Mouse (Mus musculus): Measurements from ENCODE around the gene Fam166a. TPM values are rescaled to one million over a fixed set of nuclear protein-coding genes. Genes with fewer than 3 reads are reported as not detected.

Fam166a gene
- polyA plus RNA-seq, 1 experiment from 2014 or later, result 0.91 TPM

DNA sequence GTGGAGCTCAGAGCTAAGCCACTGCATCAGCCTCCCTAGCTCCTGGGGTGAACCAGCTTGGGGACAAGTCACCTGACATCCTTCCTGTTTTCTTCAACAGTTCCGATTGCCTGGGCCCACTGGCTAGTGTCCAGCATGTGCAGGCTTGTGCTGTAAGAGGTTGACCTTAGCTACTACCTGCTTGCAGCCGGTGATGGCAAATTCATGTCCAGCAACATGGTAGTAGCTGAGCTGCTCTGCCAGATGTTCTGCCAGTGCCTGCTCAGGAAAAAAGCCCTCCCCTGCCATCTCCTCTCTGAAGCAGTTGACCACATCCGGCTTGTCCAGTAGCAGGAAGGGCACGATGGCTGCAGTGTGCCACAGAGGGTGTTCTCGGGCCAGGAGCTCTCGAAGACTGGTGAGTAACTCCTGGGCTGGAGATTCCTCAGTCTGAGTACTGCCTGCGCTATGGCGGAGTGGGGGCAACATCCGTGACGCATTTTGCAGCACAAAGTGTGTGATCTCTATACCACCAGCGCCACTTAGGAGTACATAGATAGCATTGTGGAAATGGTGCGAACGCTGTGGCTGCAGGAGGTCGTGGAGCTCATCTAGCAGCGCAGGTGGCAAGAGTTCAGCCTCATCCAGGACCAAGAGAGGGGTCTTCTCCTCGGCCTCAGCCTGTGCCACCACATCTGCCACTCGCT is 23.9 kb upstream of the Fam166a start:
- Histone ChIP-seq H3K36me3 (ENCODE audit: control insufficient read depth, insufficient read depth, low read length) (peaks cover 11% of the 10 kb centered on the region), H3K4me3 (ENCODE audit: low read depth, low read length) (no peak overlapping the region), H3K9ac (replicated peaks; ENCODE audit: low read depth, low read length) (no peak overlapping the region), H3K4me1 (ENCODE audit: control insufficient read depth, insufficient read depth, low read length) (no peaks in the 10 kb centered on the region), H3K27ac (ENCODE audit: low read depth, low read length) (no peak overlapping the region), H3K4me2 (ENCODE audit: low read depth, low read length) (no peak overlapping the region), H3K27me3 (ENCODE audit: control insufficient read depth, insufficient read depth, low read length) (peaks cover 9% of the 10 kb centered on the region; the same call in 1 of the 2 replicates), H3K9me3 (ENCODE audit: control insufficient read depth, low read length) (no peaks in the 10 kb centered on the region)
- 87% methylated on average over 17 of the region's 17 CpGs for WGBS
- ATAC-seq (ENCODE audit: low read depth), result no peak

DNA sequence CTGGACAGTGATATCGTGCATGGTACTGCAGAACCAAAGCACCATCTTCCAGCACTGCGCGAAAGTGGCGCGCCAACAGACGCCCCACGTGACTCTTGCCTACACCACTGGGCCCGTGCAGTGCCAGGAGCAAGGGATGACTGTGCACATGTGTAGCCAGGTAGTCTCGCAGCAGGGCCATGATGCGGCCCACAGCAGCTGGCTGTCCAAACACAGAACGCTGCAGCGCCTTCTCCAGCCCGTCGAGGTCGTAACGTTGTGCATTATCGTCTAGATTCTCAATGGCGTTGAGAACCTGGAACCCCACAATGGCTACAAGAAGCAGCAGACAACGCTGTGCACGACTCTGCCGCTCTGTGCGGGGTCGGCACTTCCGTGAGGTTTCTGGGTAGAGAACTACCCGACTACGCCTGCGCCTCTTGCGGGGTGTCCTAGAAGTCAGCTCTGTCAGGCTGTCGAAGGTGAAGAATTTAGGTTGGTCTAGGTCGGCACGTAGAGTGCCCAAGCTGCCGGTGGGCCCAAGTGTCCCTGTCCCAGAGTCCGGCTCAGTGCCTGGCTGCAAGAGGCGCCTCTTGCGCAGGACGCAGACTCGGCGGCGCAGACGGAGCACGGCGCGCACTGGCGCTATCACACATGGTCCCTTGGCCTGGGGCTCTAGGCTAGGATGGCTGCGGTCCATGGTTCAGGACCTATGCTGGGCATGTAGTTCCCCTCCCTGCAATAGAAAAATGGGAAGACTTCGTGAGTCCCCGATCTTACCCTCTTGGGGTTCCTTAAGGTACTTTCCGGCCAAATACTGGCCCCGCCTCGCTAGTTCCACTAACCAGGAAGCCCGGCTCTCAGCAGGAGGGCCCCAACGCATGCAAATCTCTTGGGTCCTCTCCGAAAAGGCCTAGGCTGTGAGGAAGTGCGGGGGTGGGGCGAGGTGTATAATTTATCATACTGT is 23.1 kb upstream of the Fam166a start:
- WGBS, result 23% methylated on average over 55 of the region's 55 CpGs
- H3K4me1 ChIP-seq (ENCODE audit: control insufficient read depth, insufficient read depth, low read length), result no peaks in the 10 kb centered on the region
- 0 out of 2 replicates have a peak overlapping the region, but pooled peaks have one; percentile 16 for H3K4me2 ChIP-seq (ENCODE audit: low read depth, low read length)
- ATAC-seq (ENCODE audit: low read depth), result no peak
- no peak overlapping the region for H3K27ac ChIP-seq (ENCODE audit: low read depth, low read length)
- H3K9me3 ChIP-seq (ENCODE audit: control insufficient read depth, low read length), result no peaks in the 10 kb centered on the region
- H3K36me3 ChIP-seq (ENCODE audit: control insufficient read depth, insufficient read depth, low read length), result peaks cover 20% of the 10 kb centered on the region
- no peak overlapping the region for H3K9ac ChIP-seq (replicated peaks; ENCODE audit: low read depth, low read length)
- H3K4me3 ChIP-seq (ENCODE audit: low read depth, low read length), result no peak overlapping the region; the same call in 1 of the 2 replicates
- H3K27me3 ChIP-seq (ENCODE audit: control insufficient read depth, insufficient read depth, low read length), result peaks cover 9% of the 10 kb centered on the region; the same call in 1 of the 2 replicates

DNA sequence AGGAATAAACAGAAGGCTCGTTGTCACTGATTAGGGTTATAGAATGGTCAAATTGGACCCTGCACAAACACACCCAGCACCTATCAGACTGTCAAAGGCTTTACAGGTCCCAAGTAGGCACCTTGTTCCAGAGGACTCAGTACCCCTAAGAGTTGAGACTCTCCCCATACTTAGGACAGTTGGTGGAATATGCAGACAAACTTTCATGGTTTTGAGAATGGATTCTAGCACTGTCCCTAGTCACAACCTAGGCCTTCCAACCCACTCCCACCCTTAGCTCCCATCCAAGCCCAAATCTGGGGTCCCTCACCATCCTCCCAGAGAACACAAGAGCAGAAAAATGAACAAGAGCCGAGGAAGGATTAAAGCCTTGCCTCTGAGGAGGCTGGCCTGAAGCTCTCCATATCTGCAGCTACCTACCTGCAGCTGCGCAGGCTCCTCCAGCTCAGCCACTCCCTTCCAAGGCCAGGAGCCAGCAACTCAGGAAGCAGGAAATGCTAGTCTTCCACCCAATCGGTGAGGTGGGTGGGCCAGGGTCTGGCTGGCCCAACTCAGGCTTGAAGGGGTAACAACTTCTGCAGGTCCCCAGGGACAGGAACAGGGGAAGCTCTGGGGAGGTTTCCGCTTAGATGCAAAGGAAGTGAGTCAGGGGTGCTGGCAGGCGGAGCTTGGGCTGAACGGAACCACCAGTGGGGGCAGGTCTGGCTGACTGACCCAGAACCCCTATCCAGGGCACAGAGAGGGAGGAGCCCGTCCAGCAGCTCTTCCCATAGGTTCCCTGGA is 22.2 kb upstream of the Fam166a start, which contains the start of gene Tor4a:
Gene Tor4a (minus strand): TSS at position 715 of the 783 bp plus-strand sequence.
- H3K27ac ChIP-seq (ENCODE audit: low read depth, low read length), result no peak within 1 kb of the TSS
- no peaks in the 10 kb centered on the region for H3K4me1 ChIP-seq (ENCODE audit: control insufficient read depth, insufficient read depth, low read length)
- peaks cover 28% of the 10 kb centered on the region for H3K36me3 ChIP-seq (ENCODE audit: control insufficient read depth, insufficient read depth, low read length)
- H3K27me3 ChIP-seq (ENCODE audit: control insufficient read depth, insufficient read depth, low read length), result peaks cover 9% of the 10 kb centered on the region; the same call in 1 of the 2 replicates
- no peaks in the 10 kb centered on the region for H3K9me3 ChIP-seq (ENCODE audit: control insufficient read depth, low read length)
- WGBS, result 10% methylated on average over 8 of the region's 8 CpGs
- H3K9ac ChIP-seq (replicated peaks; ENCODE audit: low read depth, low read length), result no peak within 1 kb of the TSS
- H3K4me3 ChIP-seq (ENCODE audit: low read depth, low read length), result no peak within 1 kb of the TSS; the same call in 1 of the 2 replicates
- H3K4me2 ChIP-seq (ENCODE audit: low read depth, low read length), result 0 out of 2 replicates have a peak within 1 kb of the TSS, but pooled peaks have one; percentile 16
- ATAC-seq (ENCODE audit: low read depth), result no peak

DNA sequence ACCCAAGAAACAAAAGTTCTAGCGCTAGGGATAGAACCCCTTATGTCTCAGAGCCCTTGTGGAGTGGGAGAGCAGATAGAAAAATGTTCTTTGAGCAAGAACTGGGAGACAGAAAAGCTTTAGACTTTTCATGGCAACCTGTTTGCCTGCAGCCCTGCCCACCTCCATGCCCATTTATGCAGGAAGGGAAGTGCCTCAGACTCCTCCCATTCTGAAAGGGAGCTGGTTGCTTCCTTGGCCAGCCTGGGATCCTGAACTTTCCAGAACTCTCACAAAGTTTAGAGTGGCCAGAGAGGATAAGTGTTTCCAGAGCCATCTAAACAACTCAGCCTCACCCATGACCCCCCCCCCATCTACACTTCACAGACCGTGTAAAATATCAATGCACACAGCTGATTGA is 21.4 kb upstream of the Fam166a start:
- Histone ChIP-seq H3K4me3 (ENCODE audit: low read depth, low read length) (no peak overlapping the region), H3K9me3 (ENCODE audit: control insufficient read depth, low read length) (no peaks in the 10 kb centered on the region), H3K4me1 (ENCODE audit: control insufficient read depth, insufficient read depth, low read length) (no peaks in the 10 kb centered on the region), H3K4me2 (ENCODE audit: low read depth, low read length) (no peak overlapping the region), H3K27me3 (ENCODE audit: control insufficient read depth, insufficient read depth, low read length) (peaks cover 9% of the 10 kb centered on the region; the same call in 1 of the 2 replicates), H3K9ac (replicated peaks; ENCODE audit: low read depth, low read length) (no peak overlapping the region), H3K27ac (ENCODE audit: low read depth, low read length) (no peak overlapping the region), H3K36me3 (ENCODE audit: control insufficient read depth, insufficient read depth, low read length) (peaks cover 35% of the 10 kb centered on the region)
- ATAC-seq (ENCODE audit: low read depth), result no peak
- 37% methylated on average over 2 of the region's 2 CpGs for WGBS

DNA sequence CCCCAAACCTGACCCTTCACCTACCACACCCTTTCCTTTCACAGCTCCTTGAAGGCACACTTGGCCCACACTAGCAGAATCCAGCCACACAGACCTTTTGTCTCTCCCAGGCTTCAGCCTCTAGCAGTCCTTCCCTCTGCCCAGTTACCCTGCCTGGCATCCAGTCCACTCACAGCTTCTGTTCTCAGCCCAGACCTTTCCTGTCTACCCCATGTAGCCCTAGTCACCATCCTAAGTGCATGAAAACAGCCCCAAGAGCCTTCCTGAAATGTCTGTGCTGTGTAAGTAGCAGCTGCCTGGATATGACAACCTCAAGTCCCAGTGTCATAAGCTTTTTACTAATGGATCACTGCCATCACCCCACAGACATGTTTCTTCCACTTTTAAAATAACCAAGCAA is 20.6 kb upstream of the Fam166a start:
- ATAC-seq (ENCODE audit: low read depth), result no peak
- peaks cover 42% of the 10 kb centered on the region for H3K36me3 ChIP-seq (ENCODE audit: control insufficient read depth, insufficient read depth, low read length)
- no peak overlapping the region for H3K27ac ChIP-seq (ENCODE audit: low read depth, low read length)
- H3K4me2 ChIP-seq (ENCODE audit: low read depth, low read length), result no peak overlapping the region
- no peak overlapping the region for H3K9ac ChIP-seq (replicated peaks; ENCODE audit: low read depth, low read length)
- no peaks in the 10 kb centered on the region for H3K4me1 ChIP-seq (ENCODE audit: control insufficient read depth, insufficient read depth, low read length)
- H3K9me3 ChIP-seq (ENCODE audit: control insufficient read depth, low read length), result no peaks in the 10 kb centered on the region
- H3K4me3 ChIP-seq (ENCODE audit: low read depth, low read length), result no peak overlapping the region
- peaks cover 9% of the 10 kb centered on the region; the same call in 1 of the 2 replicates for H3K27me3 ChIP-seq (ENCODE audit: control insufficient read depth, insufficient read depth, low read length)

DNA sequence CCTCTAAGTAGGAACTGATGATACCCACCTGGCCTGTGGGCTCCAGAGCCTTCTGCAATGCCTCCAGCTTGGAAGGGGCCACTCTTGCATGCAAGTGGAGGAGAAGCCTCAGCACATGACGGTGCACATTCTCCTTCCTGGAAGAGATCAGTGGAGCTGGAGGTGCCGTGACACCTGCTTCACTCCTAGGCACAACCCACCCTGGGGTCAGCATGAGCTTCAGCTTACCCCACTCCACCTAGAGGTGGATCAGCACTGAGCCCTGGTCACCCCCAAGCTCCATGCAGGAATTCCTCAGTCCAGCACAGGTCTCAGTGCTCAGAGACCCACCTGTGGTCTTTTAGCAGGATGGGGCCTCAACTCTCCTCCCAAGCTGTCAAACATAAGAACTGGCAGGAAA is 17.9 kb upstream of the Fam166a start:
- WGBS, result 97% methylated on average over 2 of the region's 2 CpGs
- Histone ChIP-seq H3K4me1 (ENCODE audit: control insufficient read depth, insufficient read depth, low read length) (no peaks in the 10 kb centered on the region), H3K9me3 (ENCODE audit: control insufficient read depth, low read length) (no peaks in the 10 kb centered on the region), H3K4me3 (ENCODE audit: low read depth, low read length) (no peak overlapping the region), H3K36me3 (ENCODE audit: control insufficient read depth, insufficient read depth, low read length) (peaks cover 64% of the 10 kb centered on the region), H3K27me3 (ENCODE audit: control insufficient read depth, insufficient read depth, low read length) (0 out of 2 replicates have a peak, but pooled peaks cover 3% of the 10 kb centered on the region), H3K9ac (replicated peaks; ENCODE audit: low read depth, low read length) (no peak overlapping the region), H3K27ac (ENCODE audit: low read depth, low read length) (no peak overlapping the region), H3K4me2 (ENCODE audit: low read depth, low read length) (no peak overlapping the region)
- ATAC-seq (ENCODE audit: low read depth), result no peak

DNA sequence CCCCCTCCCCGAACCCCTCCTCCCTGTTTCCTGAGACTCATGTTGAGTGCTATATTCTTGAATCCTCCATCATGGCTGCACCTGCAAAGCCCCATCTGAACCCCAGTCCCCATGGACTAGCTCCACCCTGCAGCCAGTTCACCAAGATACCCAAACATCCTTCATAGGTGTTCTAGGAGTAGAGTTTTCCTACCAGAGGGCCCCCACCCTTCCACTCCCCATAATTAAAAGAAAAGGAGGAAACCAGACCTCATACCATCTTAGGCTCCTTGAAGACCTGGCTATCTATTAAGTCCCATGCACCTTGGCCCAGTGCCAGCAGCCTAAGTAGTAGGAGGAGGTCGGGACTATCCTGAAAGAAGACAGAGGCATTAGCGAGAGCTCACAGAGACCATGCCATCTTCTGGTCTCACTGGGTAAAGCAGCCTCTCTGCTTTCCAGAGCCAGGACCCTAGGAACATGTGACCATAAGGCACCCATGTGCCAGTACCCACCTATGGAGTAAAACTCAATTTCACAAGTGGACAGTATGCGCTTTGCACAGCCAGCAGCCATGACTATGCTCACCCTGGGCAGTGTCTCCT is 14.8 kb upstream of the Fam166a start:
- Histone ChIP-seq H3K9me3 (ENCODE audit: control insufficient read depth, low read length) (no peaks in the 10 kb centered on the region), H3K9ac (replicated peaks; ENCODE audit: low read depth, low read length) (no peak overlapping the region), H3K4me2 (ENCODE audit: low read depth, low read length) (no peak overlapping the region), H3K27me3 (ENCODE audit: control insufficient read depth, insufficient read depth, low read length) (no peaks in the 10 kb centered on the region), H3K27ac (ENCODE audit: low read depth, low read length) (no peak overlapping the region), H3K4me3 (ENCODE audit: low read depth, low read length) (no peak overlapping the region), H3K4me1 (ENCODE audit: control insufficient read depth, insufficient read depth, low read length) (peaks cover 4% of the 10 kb centered on the region; the same call in 1 of the 2 replicates), H3K36me3 (ENCODE audit: control insufficient read depth, insufficient read depth, low read length) (peaks cover 71% of the 10 kb centered on the region)
- ATAC-seq (ENCODE audit: low read depth), result peak; percentile 38; the same call in 1 of the 2 replicates
- 65% methylated on average over 4 of the region's 4 CpGs for WGBS

DNA sequence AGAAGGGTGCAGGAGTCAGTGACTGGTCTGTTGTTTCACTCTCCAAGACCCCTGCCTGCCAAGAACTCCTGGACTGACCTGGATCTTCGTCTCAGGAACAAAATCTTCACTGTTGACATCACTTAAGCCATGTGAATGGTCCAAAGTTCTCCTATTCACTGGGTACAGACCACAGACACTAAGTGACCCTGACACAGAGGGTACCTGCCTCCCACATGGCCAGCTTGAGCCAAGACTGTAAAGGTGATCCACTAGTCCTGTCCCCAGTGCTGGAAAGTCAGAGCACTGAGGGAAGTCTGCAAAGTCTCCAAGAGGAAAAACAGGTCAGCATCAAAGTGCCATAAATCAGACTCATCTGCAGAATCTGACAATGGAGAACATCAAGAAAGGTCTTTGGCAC is 11.0 kb upstream of the Fam166a start:
- ATAC-seq (ENCODE audit: low read depth), result no peak
- Histone ChIP-seq H3K4me1 (ENCODE audit: control insufficient read depth, insufficient read depth, low read length) (peaks cover 20% of the 10 kb centered on the region), H3K27ac (ENCODE audit: low read depth, low read length) (no peak overlapping the region), H3K4me2 (ENCODE audit: low read depth, low read length) (no peak overlapping the region), H3K36me3 (ENCODE audit: control insufficient read depth, insufficient read depth, low read length) (peaks cover 41% of the 10 kb centered on the region), H3K27me3 (ENCODE audit: control insufficient read depth, insufficient read depth, low read length) (no peaks in the 10 kb centered on the region), H3K9ac (replicated peaks; ENCODE audit: low read depth, low read length) (no peak overlapping the region), H3K4me3 (ENCODE audit: low read depth, low read length) (no peak overlapping the region), H3K9me3 (ENCODE audit: control insufficient read depth, low read length) (no peaks in the 10 kb centered on the region)
- whole genome bisulfite sequencing, result 75% methylated on average over 1 of the region's 1 CpGs

Data from neural tube, embryonic 14.5 days (tissue).